7 mouse cellular contexts compared by ENCODE assay signal in the genomic region with DNA sequence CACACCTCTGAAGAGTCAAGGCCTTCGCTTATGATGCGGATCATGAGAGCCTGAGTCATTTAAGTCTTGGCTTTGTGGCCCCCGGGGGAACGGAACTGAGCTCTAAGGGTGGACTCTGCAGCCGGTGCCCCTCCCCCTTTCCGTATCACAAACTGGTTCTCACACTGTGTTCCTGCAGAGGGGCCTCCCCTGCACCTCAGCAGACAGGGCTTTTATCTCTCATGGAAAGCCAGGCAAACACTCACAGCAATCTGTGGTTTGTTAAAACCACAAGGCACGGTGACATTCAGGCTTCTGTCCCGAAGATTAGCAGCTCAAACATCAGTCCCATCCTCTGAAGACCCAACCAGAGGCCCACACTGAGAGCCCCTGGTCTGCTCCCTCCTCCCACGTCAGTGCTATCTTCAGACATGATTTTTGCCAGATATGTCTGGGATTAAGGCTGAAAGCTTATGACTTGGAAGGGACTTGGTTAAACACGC. TPM values are rescaled to one million over a fixed set of nuclear protein-coding genes. Genes with fewer than 3 reads are reported as not detected.
DNase-seq lines count a peak whose midpoint lies in the region; ATAC-seq lines count a peak whose summit lies in the region.

No protein-coding gene starts in this region.

- ATAC-seq in CD4-positive, CD25-positive, alpha-beta regulatory T cell, adult 4 months, result peak; percentile 91
- peak; percentile 90 for ATAC-seq in megakaryocyte-erythroid progenitor cell, adult 5-6 weeks (replicated peaks; ENCODE audit: low FRiP score, low TSS enrichment, poor library complexity, severe bottlenecking)

- peak; percentile 15 to 24 for DNase-seq in B cell, adult 2 months
- peak; percentile 60 to 76 for DNase-seq in heart, adult 18-20 months
- DNase-seq in kidney, postnatal 10 days, result peak; percentile 60
- DNase-seq in right cerebral cortex, postnatal 25 days, result no peak
- no peak for DNase-seq in right cerebral cortex, adult 18-20 months

RNA-seq across cellular contexts. Expression of a gene that starts 59.6 kb away (rescaled TPM):
- 10 to 100 TPM; 21.5 to 26.4 TPM for polyA plus RNA-seq in CD4-positive, CD25-positive, alpha-beta regulatory T cell, adult 4 months (2017; shearing (Covaris generic))
- total RNA-seq in heart, adult 18-20 months (2021), result 10 to 100 TPM; 39.6 to 40.8 TPM
- 1.4 and 1.7 TPM in 2 replicates for total RNA-seq in megakaryocyte-erythroid progenitor cell, adult 5-6 weeks (2014; fragmentation: Nextera tagmentation)
- total RNA-seq in megakaryocyte-erythroid progenitor cell, adult 5-6 weeks (2017), result 0.14 and 0.91 TPM in 2 replicates

Comparison
In these comparisons a context has a peak if more than half of its experiments do, and no peak if none do; other contexts are left out.
1. DNase-seq: peak in B cell, adult 2 months (2 of 2), heart, adult 18-20 months (2 of 2) and kidney, postnatal 10 days (single experiment); none in right cerebral cortex, postnatal 25 days (single experiment) and right cerebral cortex, adult 18-20 months (single experiment).
2. RNA of a gene that starts 59.6 kb away (total RNA-seq): 39.6 to 40.8 TPM in heart, adult 18-20 months; 0.14 to 1.7 TPM in megakaryocyte-erythroid progenitor cell, adult 5-6 weeks; every median in the first group is over 10 times any median in the second.